Mouse (Mus musculus): ENCODE results near the gene Limch1.

Gene Limch1

DNA sequence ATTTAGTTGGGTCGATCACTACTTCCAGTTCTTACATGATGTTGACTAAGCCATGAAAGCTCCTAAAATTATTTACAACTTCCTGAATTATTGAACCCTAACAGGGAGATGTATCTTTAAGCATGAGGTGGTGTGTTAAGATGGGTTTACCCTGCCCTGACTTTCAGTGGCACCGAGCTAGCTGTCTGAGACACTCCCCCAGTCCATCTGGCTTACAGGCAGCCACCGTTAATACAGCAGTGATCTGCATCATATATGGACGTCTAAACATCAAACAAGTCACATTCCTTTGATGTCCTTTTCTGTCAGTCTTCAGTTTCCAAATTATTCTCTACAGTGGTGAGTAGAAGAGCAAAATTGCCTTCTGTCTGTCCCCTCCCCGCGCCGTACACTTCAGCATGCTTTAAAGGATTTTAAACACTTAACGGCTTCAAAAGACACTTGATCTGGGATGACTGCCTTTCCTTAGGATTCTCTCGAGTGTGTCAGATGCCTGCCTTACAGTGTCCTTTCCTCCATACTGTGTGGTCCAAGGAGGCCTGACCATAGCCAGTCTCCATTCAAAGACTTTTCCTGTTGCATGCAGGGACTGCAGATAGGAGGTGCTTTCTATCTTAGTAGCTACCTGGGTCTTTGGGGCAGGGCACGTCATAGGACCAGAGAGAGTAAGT lies 187.6 kb downstream of the Limch1 start:
- DNase-seq (ENCODE audit: low spot score in 2 of 2) = no peak

DNA sequence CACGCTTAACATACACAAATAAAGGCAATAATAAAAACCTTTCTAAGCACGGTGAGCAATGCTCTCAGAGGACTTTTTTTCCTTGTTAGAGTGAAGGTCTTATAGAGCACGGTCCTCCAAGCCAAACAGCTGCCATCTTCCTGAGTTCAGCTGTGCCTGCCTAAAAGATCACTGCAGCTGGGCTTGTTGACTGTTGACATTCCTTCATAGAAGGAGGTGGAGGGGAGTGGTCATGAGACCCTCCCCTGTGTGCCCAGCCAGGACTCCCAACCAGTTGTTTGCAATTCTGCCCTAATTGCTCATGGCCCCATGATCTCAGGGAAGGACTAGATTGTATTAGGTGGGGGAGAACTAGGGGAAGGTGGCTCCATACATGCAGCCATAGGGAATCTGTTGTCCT lies 189.0 kb downstream of the Limch1 start:
- DNase-seq (ENCODE audit: low spot score in 2 of 2) = no peak

DNA sequence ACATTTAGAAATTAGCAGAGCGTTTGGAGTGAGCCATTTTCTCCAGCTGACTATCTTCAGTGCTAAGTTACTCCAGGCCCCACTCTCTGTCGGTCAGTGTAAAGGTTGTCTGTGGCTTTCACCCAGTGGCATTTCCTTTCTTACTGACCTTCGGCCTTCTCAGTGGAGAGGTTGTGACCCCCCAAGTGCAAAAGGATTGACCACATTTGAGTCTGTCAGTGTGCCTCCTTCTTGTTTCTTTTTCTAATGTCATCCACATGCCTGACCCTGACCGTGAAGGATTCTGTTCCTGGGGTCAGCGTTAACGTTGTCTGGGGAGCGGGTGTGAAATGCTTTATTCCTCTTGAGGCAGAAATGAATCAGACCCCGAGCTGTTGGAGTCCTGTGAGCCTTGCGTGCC lies 191.7 kb downstream of the Limch1 start:
- no peak for DNase-seq (ENCODE audit: low spot score in 2 of 2)

DNA sequence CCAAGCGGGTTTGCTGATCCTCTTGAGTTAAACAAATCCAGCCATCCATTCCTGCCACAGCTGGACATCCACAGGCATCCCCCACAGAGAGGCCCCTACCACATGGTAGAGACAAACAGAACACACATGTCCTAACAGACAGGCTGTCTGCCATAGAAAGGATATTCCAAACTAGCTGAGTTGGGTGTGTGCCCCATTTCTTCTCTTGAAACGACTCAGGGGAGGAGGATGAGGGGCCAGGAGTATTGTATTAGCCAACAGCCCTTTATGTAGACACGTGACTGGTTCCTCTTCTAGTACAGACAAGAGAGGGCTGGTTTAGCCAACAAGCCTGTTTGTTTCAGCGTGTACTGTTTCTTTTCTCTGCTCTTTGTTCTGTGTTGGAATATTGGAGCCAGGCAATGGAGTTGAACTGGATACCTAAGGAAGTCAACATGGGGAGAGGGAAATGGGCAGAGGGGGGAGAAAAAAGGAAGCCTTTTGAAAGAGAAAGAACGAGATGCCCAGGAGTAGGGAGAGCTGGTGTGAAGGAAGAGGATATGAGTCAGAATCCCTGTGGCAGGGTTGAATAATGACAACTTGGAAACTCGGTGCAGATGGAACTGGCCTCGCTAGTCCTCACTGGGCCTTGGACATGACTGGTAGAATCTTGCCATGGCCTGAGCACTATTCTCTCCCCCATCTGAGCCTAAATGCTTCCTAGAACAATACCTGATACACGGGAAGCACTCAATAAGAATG lies 196.3 kb downstream of the Limch1 start:
- DNase-seq (ENCODE audit: low spot score in 2 of 2) = no peak

DNA sequence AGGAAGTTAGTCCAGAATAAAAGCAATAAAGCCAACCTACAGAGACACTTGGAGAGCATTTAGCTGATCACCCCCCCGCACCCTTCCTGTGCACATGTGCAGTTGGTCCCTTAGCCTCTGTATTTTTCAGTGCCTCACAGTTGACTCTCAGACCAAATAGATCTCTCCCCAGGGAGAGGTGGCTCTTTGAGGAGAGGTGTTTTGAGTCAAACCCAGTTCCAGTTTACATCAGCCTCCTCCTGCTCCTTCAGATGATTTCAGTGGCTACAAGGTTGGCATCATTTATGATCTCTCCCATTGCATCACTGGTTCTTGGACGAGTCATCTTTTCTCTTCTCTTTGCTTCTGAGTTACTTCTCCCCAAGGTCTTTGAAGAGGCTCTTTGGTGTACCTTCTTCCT lies 197.3 kb downstream of the Limch1 start:
- DNase-seq (ENCODE audit: low spot score in 2 of 2) = no peak

DNA sequence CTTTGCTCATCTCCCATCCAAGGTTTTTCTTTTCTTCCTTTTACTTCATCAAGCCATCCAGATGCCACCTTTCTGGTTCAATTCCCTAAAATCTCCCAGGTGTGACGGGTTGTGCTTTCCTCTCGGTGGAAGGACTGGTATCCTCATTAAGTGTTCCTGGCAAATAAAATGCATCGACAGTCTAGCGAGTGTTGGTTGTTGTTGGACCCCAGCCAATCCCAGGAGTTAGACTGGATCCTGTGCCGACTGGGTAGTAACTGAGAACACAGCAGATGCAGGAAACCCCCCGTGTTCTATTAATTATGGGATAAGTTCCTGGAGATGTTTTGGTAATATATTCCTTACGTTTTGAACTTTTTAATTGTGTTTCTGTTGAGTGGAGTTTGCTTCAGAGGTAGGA lies 197.9 kb downstream of the Limch1 start:
- DNase-seq (ENCODE audit: low spot score in 2 of 2) = no peak

DNA sequence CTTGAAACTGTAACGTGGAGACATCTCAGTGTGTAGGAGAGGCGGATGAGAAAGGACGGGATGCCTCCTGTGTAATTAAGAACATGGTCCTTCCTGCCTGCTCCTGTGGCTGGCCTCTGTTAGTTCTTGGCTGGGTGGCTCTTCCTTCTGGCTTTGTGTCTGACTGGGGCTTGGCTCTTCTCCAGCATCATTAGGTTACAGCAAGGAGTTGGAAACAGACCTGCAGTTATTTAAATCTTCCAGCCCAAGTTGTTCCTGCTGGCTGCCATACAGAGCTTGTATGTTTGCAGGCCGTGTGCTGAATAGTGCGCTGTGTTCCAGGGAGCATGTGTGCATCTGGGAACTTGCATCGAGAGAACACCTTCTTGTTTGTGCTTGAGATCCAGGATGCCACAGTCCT lies 202.3 kb downstream of the Limch1 start:
- no peak for DNase-seq (ENCODE audit: low spot score in 2 of 2)

DNA sequence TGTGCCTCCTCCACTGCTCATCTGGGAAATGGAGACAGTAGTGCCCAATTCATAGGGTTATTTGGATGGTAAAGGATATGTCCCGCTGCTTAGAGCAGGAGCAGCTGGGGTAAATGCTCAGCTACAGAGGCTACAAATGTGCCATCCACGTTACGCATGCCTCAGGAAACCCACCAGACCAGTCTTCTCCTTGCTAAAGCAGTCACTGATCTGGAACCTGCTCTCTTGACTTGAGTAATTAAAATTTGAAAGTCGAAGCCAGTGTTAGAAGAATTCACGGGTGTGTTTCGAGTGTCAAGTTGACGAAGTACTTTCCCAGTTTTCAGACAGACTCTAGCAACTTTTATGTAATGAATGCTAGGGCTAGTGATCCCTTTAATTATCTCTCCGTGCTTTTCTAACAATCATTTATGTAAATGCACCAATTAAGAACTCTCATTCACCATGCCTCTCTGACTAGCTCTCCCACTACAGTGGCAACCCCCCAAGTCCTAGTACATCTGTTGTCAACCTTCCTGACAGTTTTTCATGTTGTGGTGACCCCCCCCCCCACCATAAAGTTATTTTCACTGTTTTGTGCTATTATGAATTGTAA lies 203.6 kb downstream of the Limch1 start:
- no peak for DNase-seq (ENCODE audit: low spot score in 2 of 2)

DNA sequence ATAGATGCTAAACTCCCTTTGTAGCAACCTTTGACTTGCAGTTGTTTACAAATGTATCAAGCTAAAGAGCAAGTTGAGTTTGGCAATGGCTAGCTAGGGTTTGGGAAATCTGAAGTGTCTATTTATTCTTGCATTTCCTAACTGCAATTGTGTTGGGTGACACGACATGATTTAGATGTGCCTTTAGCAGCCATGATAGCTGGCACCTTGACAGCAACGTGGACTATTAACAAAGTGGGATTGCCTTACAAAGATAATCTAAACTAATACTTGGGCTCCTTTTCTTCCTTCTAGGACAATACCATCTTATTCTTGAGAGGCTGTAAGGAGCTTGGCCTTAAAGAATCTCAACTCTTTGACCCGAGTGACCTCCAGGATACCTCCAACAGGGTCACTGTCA lies 207.7 kb downstream of the Limch1 start:
- no peak for DNase-seq (ENCODE audit: low spot score in 2 of 2)

DNA sequence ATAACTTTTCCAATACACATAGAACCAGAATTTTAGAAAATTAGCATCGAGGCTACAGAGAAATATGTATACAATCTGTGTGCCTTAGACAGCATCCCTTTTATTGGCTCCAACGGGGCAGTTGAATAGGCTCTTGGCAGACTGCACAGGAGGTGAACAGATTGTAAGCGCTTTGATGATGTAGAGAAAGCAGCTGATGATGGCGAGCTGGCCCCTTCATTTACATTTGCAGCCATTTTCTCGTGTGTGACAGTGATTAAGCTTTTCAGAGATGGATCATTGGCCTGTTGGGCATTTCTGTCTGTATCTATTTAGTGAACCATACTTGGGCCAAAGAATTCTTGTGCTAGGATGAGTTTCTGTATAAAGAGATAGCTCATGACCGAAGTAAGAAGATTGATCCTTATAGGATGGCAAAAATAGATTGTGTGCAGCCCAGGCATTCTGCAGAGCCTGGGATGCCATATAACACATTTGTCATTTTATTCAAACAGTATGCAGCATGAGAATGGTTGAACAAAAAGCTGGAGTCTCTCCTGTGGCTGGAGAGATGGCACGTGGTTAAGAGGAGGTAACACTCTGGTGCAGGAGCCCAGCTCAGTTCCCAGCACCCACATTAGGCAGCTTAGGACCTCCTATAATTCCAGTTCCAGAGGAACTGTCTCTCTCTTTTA lies 208.5 kb downstream of the Limch1 start:
- DNase-seq (ENCODE audit: low spot score in 2 of 2) = no peak

DNA sequence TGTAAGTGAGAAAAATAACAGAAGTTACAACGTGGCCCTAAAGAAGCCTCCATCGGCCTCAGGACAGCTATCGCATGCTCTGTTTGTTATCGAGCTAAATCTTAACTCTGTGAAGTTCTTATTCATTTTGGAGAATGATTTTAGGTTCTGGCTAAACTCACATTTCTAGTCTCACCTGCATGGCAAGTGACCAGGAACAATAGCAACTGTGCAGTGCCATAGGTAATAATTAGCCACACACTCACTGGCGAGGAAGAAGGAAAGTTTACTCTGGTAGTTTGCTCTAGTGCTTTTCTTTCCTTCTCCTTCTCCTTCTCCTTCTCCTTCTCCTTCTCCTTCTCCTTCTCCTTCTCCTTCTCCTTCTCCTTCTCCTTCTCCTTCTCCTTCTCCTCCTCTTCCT lies 209.6 kb downstream of the Limch1 start:
- no peak for DNase-seq (ENCODE audit: low spot score in 2 of 2)

DNA sequence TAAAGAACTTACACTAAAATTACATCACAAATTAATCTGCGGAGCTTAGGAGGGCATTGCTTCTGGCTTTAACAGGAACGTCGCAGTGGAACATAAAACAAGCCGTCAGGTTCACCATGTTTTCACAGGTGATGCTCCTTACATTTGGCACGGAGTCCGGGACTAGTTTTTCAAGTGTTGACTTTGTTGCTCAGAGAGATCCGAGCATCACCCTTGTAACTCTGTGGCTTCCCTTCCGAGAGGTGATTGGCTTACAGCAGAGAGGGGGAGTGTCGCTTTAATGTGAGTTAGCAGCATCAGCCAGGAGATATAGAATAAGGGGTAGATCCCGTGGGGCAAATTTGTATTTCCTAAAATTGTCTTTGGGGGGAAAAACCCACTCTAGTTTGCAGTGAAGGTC lies 212.0 kb downstream of the Limch1 start:
- DNase-seq (ENCODE audit: low spot score in 2 of 2) = no peak

DNA sequence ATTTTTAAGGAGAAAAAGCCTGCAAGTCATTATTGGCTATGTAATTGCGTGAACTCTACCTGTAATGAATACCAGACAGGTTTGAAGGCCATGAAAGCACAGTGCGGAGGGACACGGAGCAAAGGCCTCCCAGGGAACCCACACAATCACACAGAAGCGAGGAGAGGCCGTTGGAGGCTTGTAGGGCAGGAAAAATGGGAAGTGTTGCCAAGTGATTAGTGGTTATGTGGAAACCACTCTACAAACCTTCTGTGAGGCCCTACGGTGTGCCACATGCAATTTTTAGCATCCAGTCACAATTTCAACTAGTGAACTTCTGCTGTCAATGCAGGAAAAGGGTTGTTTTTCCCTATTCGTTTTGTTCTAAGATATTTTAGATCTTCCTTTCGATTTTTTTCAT lies 212.5 kb downstream of the Limch1 start:
- no peak for DNase-seq (ENCODE audit: low spot score in 2 of 2)

DNA sequence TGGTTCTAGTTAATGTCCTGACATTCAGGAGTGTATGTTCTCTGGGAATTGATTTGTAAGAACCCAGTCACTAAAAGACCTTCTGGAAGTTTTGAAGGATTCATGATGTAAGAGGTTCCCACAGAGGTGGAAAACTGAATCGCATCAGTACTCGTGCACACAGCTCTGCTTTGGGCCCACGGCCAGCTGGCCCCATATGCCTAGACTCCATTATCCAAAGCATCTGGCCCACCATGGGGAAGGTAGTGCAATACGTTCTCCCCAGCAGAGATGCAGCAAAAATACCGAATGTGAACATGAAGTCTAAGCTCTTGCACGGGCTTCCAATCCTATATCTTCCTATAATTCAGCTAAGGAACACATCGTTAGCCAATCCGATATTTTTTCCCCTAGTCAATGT lies 214.3 kb downstream of the Limch1 start:
- no peak for DNase-seq (ENCODE audit: low spot score in 2 of 2)

DNA sequence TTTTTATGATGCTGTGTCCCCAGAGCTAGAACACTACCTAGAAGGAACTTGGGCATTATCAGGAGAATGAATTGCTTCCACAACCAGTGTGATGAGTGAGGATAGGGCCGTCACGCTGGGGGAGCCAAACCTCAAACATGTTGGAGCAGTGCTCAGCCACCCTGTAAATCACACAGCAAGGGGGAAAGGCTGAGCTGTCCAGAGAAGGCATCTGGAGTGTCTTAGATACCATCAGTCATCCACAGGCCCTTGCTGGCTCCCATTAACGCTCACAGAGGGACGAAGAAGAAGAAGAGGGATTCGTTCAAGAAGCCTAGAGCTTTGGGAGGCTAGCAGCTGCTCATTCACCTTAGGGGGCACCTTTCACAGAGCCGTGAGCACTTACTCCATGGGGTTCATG lies 219.8 kb downstream of the Limch1 start:
- DNase-seq (ENCODE audit: low spot score in 2 of 2) = no peak

DNA sequence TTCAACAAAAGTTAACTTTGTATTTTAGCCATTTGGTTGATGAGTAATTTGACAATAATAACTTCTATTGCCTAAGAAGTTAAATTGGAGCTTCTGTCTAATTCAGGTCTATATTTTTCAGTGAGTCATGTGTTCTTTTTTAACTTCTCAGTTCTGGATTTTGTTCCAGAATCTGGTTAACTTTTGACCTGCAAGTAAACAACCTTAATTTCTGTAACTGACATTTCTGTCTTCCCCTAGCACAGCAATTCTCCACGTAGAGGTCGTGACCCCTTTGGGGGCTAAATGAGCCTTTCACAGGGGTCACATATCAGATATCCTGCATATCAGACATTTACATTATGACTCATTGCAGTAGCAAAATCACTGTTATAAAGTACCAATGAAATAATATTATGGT lies 221.5 kb downstream of the Limch1 start:
- DNase-seq (ENCODE audit: low spot score in 2 of 2) = no peak

DNA sequence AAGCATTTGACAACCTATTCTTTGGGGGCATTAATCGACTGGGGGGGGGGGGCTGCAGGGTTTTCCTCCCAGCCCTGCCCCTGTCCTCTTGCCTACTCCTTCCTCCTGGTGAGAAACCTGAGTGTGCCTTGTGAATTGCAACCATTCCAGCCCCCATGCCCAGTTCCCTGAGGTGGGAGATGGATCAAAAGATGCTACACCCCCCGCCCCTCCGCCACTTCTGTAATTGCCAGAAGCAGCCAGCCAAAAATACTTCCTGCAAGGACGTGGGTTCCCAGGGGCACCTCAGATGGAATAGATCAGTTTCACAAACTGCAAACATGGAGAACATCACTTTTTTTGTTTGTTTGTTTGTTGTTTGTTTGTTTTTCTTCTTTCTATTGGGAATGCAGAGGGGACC lies 222.0 kb downstream of the Limch1 start:
- DNase-seq (ENCODE audit: low spot score in 2 of 2) = no peak

DNA sequence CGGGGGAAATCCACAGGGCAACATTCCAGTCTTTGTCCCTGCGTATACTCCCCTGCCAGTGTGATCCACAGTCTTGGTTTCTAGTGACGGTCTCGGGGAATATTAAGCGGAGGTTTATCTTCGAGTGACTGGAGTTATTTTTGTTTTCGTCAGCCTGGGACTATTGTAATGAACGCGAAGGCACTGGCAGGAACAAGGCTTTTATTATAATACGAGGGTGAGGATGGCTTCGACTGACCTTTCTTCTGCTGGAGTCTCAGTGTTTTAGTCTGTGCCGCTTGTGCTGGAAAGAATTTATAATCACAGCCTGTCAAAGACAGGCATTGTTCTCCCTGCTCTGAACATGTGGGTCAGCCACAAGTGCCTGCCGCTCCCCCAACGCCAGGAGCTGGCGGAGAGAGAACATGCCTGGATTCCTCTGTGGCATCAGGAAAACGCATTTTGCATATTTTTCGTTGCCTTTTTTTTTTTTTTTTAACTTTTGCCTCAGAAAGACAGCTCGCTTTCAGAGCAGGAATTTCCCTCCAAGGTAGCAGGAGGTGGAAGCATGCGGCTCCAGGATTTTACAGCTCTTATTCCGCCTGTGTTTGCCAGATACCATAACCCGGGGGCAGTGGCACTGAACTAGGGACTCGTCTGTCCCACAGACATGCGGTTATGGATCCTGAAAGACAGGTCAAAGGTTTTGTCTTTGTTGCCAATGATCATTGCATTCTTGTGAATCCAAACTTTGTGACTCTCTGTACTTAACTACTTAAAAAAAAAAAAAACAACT lies 222.6 kb downstream of the Limch1 start:
- DNase-seq (ENCODE audit: low spot score in 2 of 2) = no peak

DNA sequence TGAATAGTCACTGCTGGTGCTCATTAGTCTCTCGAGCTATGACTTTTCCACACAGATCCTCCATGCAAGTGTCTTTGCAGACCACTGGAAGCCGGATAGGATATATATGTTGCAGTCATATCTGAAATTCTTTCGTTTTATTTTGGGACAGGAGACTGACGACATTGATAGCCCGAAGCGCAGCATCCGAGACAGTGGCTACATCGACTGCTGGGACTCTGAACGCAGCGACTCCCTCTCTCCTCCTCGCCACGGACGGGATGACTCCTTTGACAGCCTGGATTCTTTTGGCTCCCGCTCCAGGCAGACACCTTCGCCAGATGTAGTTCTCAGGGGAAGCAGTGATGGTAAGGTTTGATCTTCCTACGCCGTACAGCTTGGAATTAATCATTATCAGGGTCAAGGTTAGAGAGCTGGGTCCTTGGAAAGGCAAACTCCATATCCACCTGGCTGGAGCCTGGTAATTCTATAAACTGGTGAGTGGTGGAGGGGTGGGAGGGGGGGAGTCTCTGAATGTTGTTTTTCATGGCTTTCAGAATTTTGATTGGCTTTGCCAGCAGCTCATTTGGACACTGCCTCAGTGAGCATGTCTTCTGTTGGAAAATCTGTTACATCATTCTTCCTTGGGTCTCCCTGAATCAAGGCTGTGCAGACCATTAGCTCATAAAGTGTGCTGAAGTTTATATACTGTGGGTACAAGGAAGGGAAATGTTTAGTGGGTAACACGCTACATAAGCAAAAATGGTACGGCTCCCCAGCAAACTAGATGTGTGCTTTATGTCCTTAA lies 223.5 kb downstream of the Limch1 start:
- DNase-seq (ENCODE audit: low spot score in 2 of 2) = no peak

DNA sequence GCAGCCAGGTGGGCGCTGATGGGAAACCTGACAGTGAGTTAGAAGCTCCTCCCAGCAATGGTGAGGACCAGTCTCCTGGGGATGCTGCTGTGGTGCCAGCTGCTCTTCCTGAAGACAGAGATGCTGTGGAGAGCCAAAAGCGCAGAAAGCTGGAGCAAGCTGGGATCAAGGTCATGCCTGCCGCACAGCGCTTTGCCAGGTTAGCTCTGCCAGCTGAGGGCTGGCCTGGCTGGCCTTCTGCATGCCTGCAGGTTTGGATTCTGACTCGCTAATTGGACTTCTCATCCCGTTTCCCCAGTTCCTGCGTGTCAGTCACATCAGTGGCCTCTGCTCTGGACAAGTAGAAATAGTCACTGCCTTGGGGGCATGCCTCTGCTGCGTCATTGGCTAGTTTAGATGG lies 230.0 kb downstream of the Limch1 start:
- no peak for DNase-seq (ENCODE audit: low spot score in 2 of 2)

Measured in thymus, postnatal 10 days (tissue).